Mouse (Mus musculus) liver, postnatal 0 days (tissue): ENCODE results near the gene Glp1r. TPM values are rescaled to one million over a fixed set of nuclear protein-coding genes. Genes with fewer than 3 reads are reported as not detected.

Experiments
- ATAC-seq: fragments of 200-750 bp; cut with Nextera tagmentation; 2 replicates; pipeline ENCODE4 v1.8.0; 2017; ENCODE audit warnings: mild to moderate bottlenecking, moderate library complexity
- DNase-seq: peaks from one replicate; pipeline ENCODE4 v3.0.0-alpha.2; 2016
- H3K27ac ChIP-seq: fragments of 300-500 bp; sonication (generic); 2 replicates; pipeline ENCODE4 v1.5.1; 2014; ENCODE audit warnings: antibody characterized with exemption, moderate library complexity, mild to moderate bottlenecking, low read depth
- H3K27me3 ChIP-seq: fragments of 300-500 bp; sonication (generic); 2 replicates; pipeline ENCODE4 v1.6.1; 2014; ENCODE audit warnings: low read length, control low read depth, mixed read lengths; ENCODE audit not compliant: insufficient read depth
- H3K36me3 ChIP-seq: fragments of 300-500 bp; sonication (generic); replicated peaks from 2 replicates; pipeline ENCODE4 v1.6.1; 2014; ENCODE audit warnings: mild to moderate bottlenecking, control low read depth, low read length, moderate library complexity, mixed read lengths; ENCODE audit not compliant: insufficient read depth
- H3K4me1 ChIP-seq: fragments of 300-500 bp; sonication (generic); 2 replicates; pipeline ENCODE4 v1.6.1; 2014; ENCODE audit warnings: antibody characterized with exemption, mild to moderate bottlenecking, control low read depth; ENCODE audit not compliant: insufficient read depth
- H3K4me2 ChIP-seq: fragments of 300-500 bp; sonication (generic); 2 replicates; pipeline ENCODE4 v1.6.1; 2014; ENCODE audit warnings: low read depth, mild to moderate bottlenecking, low read length, moderate library complexity, mixed read lengths
- H3K4me3 ChIP-seq: fragments of 300-500 bp; sonication (generic); 2 replicates; pipeline ENCODE4 v1.5.1; 2014; ENCODE audit warnings: low read depth, low read length
- H3K9ac ChIP-seq: fragments of 300-500 bp; sonication (generic); replicated peaks from 2 replicates; pipeline ENCODE4 v1.6.1; 2014; ENCODE audit warnings: mild to moderate bottlenecking, moderate library complexity
- H3K9me3 ChIP-seq: fragments of 300-500 bp; sonication (generic); 2 replicates; pipeline ENCODE4 v1.6.1; 2016; ENCODE audit warnings: mild to moderate bottlenecking, control low read depth, low read length, mixed read lengths
- CTCF ChIP-seq: sonication (generic); IDR thresholded peaks from 2 replicates; pipeline ENCODE4 v1.5.1; 2016; ENCODE audit warnings: antibody characterized with exemption, low read depth
- EP300 ChIP-seq: IDR thresholded peaks from 2 replicates; pipeline ENCODE4 v1.6.1; 2016; ENCODE audit warnings: antibody characterized with exemption, low read depth, mild to moderate bottlenecking
- WGBS: fragments of 180-500 bp; shearing (Covaris S2); extraction: QIAGEN DNeasy Blood & Tissue Kit; methylation state at CpG from one replicate; pipeline ENCODE4 v1.1.7; 2014; ENCODE audit not compliant: insufficient replicate concordance; 5-methylcytosine and 5-hydroxymethylcytosine counted together
- microRNA-seq: library from miRNA; unstranded; fragments of <30 nt; microRNA quantifications from one replicate; pipeline ENCODE4, GENCODE M21; 2016
- polyA plus RNA-seq: library from polyadenylated mRNA; unstranded; fragments of >200 nt; fragmentation: Nextera tagmentation; extraction: Ambion mirVana; gene quantifications from 2 replicates; pipeline ENCODE4 v1.2.1, GENCODE M21; 2015

Glp1r gene
- polyA plus RNA-seq, 1 experiment from 2014 or later, result not detected

- TF ChIP-seq EP300, result no peak
- no peak for TF ChIP-seq CTCF
Observed at GRCm38 (mm10) chr17:30977290-30977689, 75.7 kb downstream of the Glp1r start.

GRCm38 (mm10) chr17:30978556-30978955 lies 76.9 kb downstream of the Glp1r start:
- Histone ChIP-seq H3K4me2 (no peak overlapping the region), H3K27ac (no peak overlapping the region), H3K4me1 (no peaks in the 10 kb centered on the region), H3K9me3 (no peaks in the 10 kb centered on the region), H3K27me3 (no peaks in the 10 kb centered on the region), H3K9ac (no peak overlapping the region), H3K36me3 (no peaks in the 10 kb centered on the region), H3K4me3 (no peak overlapping the region)
- DNase-seq (no peak), ATAC-seq (no peak)
- 66% methylated on average over 10 of the region's 10 CpGs for WGBS
- TF ChIP-seq EP300 (no peak), CTCF (no peak)

More at GRCm38 (mm10) chr17:30977290-30977689, 75.7 kb downstream of the Glp1r start:
- Histone ChIP-seq H3K4me2 (no peak overlapping the region), H3K27me3 (no peaks in the 10 kb centered on the region), H3K4me1 (no peaks in the 10 kb centered on the region), H3K36me3 (no peaks in the 10 kb centered on the region), H3K27ac (no peak overlapping the region), H3K4me3 (no peak overlapping the region), H3K9ac (no peak overlapping the region), H3K9me3 (no peaks in the 10 kb centered on the region)
- WGBS, result 38% methylated on average over 2 of the region's 2 CpGs
- no peak for DNase-seq
- no peak for ATAC-seq

GRCm38 (mm10) chr17:30983521-30983920 lies 81.9 kb downstream of the Glp1r start:
- Histone ChIP-seq H3K4me1 (no peaks in the 10 kb centered on the region), H3K9ac (no peak overlapping the region), H3K27ac (no peak overlapping the region), H3K4me2 (no peak overlapping the region), H3K9me3 (no peaks in the 10 kb centered on the region), H3K36me3 (no peaks in the 10 kb centered on the region), H3K4me3 (no peak overlapping the region), H3K27me3 (no peaks in the 10 kb centered on the region)
- TF ChIP-seq CTCF (no peak), EP300 (no peak)
- DNase-seq (no peak), ATAC-seq (no peak)
- 60% methylated on average over 4 of the region's 4 CpGs for WGBS

- Histone ChIP-seq H3K4me3 (no peak overlapping the region), H3K4me2 (no peak overlapping the region), H3K27me3 (no peaks in the 10 kb centered on the region), H3K27ac (no peak overlapping the region), H3K36me3 (no peaks in the 10 kb centered on the region), H3K9ac (no peak overlapping the region), H3K4me1 (no peaks in the 10 kb centered on the region), H3K9me3 (no peaks in the 10 kb centered on the region)
- DNase-seq (no peak), ATAC-seq (no peak)
- 71% methylated on average over 10 of the region's 10 CpGs for WGBS
- no peak for TF ChIP-seq EP300
- TF ChIP-seq CTCF, result peak; percentile 69
Observed at GRCm38 (mm10) chr17:30990254-30990653, 88.6 kb downstream of the Glp1r start.

Small RNA genes within 50 kb of the gene (microRNA-seq; reads per million reads assigned to microRNA genes)
- not detected for gene Gm24026

Other genes with a start within 250 kb of the Glp1r start
- gene Umodl1, start 52.8 kb downstream of the Glp1r start, polyA plus RNA-seq, result 0.05 and 0.17 TPM in 2 replicates
- 8.9 and 9.4 TPM in 2 replicates for gene Abcg1, start 155.9 kb downstream of the Glp1r start, polyA plus RNA-seq
- 932 and 1,034 TPM in 2 replicates for gene Tff3, start 227.8 kb downstream of the Glp1r start, polyA plus RNA-seq
- 0.33 and 0.39 TPM in 2 replicates for gene Tff2, start 242.5 kb downstream of the Glp1r start, polyA plus RNA-seq